Mouse (Mus musculus) layer of hippocampus, adult 2 months (tissue): ENCODE results near the gene Plcb4. TPM values are rescaled to one million over a fixed set of nuclear protein-coding genes. Genes with fewer than 3 reads are reported as not detected.

Experiments used
- DNase-seq, 2 experiments: peaks; one replicate each; pipeline ENCODE4 v3.0.0; 2022; ENCODE audit warnings: low spot score in 2 of 2
- H3K27ac ChIP-seq: fragments of 200-600 bp; 2 replicates; pipeline ENCODE4 v1.8.1; 2022
- H3K4me3 ChIP-seq: fragments of 200-600 bp; 2 replicates; pipeline ENCODE4 v1.8.1; 2022; ENCODE audit warnings: mild to moderate bottlenecking
- CTCF ChIP-seq: fragments of 200-600 bp; conservative IDR thresholded peaks from 2 replicates; pipeline ENCODE4 v1.8.1; 2022; ENCODE audit warnings: antibody characterized with exemption, mild to moderate bottlenecking, moderate library complexity
- total RNA-seq, 2 experiments: library from RNA; stranded (reverse); gene quantifications; 2 replicates each; pipeline ENCODE4 v1.2.3; 2021

The Plcb4 gene
- total RNA-seq, 2 experiments from 2014 or later, result 20.9 to 21.0 TPM

DNA sequence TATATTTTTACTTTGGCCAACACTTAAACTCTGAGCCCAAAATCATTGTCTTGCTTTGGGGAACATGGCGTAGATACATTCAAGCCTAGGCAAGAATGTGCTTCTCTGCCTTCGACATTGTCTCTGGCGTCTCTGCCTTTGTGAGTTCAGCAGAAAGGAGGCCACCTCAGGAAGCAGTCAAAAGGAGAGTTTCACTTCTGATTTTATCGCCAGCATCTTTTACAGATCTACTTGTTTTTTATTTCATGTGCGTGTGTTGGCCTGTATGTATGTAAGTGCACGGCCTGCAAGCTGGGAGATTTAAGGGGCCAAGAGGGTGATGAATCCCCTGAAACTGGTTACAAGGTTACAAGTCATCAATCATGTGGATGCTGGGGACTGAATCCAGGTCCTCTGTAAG, 6.8 kb upstream of the Plcb4 start:
- no peak for DNase-seq
- Histone ChIP-seq H3K27ac (no peak overlapping the region), H3K4me3 (no peak overlapping the region)
- no peak for TF ChIP-seq CTCF

DNA sequence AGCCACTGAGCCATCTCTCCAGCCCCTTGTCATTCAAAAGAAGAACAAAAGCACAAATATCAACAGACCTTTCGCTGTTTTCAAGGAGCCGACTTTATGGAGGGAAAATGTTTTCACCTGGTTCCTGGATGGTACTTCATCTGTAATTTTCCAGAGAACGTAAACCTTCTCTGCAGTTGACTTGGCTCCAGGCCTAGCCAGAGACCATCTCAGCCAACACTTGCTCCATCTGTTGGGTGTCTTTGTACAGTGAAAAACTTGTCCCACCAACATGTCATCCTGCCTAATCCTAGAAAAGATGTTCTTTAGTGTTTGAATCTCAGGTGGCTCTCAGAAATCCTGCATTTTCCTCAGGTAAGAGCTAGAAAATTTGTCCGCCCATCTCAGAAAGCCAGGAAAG, 6.4 kb upstream of the Plcb4 start:
- DNase-seq, result no peak
- no peak overlapping the region for H3K4me3 ChIP-seq

DNA sequence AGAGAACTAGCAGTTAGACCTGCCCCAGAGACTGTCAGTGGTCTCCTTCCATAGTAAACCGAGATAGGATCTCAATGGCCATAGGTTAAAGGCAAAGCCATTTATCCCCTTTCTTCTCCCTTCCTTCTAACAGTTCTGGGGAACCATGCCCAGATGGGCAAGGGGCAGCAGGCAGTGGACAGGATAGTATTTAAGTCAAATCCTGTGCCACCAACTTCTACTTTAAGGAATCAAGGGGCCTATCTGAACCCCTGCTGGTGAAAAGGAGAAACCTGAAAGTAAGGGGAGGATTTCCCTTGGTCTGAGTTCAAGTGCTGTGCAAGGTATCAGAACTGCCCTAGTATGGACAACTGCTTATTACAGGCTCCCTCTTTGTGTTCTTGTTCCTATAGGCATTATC, 2.9 kb upstream of the Plcb4 start:
- DNase-seq, result no peak
- Histone ChIP-seq H3K4me3 (no peak overlapping the region), H3K27ac (no peak overlapping the region)
- peak; percentile 12 for TF ChIP-seq CTCF

More for the DNA sequence above, 6.4 kb upstream of the Plcb4 start:
- H3K27ac ChIP-seq, result no peak overlapping the region
- TF ChIP-seq CTCF, result no peak

DNA sequence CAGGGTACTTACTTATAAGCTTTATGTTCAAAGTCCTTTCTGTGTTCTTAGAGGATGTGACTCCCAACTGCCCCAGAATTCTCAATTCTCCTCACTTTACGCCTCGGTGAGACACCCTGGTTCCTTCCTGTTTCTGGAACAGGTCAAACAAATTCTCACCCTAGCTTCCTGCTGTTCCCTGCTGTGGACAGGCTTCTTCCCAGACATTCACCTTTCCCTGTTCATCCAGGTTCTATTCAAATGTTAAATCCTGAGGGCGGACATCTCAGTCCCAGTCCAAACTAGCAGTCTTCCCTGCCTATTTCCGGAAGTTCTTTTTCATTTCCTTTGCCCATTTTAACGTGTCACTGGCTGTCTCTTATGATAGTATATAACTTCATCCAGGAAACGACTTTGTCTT, 2.2 kb upstream of the Plcb4 start:
- H3K4me3 ChIP-seq, result no peak overlapping the region
- DNase-seq, result no peak
- no peak overlapping the region for H3K27ac ChIP-seq
- TF ChIP-seq CTCF, result no peak

DNA sequence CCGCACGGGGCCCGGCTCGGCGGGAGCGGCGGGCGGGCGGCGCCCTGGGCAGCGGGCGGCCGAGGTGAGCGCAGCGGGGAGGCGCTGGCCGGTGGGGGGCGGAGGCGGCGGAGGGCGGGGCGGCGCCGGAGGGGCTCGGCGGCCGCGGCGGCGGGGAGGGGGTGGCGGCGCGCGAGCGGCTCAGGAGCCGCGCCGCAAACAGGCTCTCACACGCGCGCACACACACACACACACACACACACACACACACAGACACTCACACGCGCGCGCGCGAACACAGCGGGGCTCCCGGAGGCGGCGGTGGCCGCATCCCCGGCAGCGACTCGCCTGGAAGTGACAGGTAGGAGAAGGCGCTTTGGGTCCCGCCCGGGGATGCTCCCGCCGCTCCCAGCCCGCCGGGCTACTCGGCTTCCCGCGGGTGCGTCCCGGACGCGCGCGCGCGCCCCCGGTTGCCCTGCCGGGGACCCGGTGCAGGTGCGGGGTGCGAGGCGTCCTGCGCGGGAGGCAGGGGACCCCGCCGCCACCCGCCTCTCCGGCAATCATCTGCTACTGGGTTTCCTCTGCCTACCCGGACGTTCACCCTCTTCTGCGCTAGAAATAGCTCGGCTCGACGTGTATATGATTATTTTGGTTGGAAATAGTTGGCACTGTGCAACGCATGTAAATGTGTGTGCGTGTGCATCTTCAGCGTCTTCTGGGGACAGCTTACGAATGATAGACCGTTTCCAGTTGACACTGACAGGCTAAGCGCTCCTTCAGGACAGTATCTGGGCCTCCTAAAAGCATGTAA, 775 bp downstream of the Plcb4 start:
- TF ChIP-seq CTCF, result peak; percentile 35; the same call in 1 of the 2 replicates
- H3K27ac ChIP-seq, result peak overlapping the region; percentile 85

DNA sequence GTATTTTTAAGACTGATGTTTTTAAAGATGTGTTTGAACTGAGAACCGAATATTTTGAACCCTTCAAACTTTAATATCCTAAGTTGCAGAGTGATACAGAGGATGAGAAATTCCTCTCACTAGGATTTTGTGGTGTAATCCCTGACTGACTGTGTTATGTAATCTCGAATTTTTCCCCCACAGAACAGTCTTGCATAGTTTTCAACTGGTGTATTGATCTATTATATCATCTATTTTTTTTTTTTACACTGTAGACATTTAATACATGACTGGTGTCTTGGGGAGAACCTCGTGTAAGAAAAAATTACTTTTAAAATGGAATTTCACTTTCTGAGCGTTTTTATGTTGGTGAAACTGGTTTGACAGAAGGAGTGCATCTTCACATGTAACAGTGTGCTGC, 2.0 kb downstream of the Plcb4 start:
- TF ChIP-seq CTCF, result no peak
- Histone ChIP-seq H3K4me3 (no peak overlapping the region), H3K27ac (no peak overlapping the region)
- DNase-seq, result no peak

More for the DNA sequence above, 775 bp downstream of the Plcb4 start:
- H3K4me3 ChIP-seq, result peak overlapping the region; percentile 55
- peak in 1 of 2 experiments; percentile 12 for DNase-seq

DNA sequence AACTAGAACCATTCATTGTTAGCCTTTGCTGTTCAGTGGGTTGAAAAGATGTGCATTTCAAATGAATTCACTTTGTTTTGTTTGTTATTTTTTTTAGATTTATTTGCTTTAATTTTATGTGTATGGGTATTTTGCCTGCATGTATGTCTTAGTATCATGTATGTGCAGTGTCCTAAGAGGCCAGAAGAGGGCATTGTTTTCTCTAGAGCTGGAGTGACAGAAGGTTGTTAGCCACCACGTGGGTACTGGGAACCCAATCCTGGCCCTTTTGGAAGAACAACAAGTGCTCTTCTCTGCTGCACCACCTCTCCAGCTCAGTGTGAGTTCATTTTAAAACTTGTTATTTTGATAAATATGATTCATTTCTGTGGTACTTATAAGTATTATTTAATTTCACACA, 5.0 kb downstream of the Plcb4 start:
- H3K4me3 ChIP-seq, result no peak overlapping the region
- TF ChIP-seq CTCF, result peak; percentile 25
- no peak overlapping the region for H3K27ac ChIP-seq
- DNase-seq, result no peak

DNA sequence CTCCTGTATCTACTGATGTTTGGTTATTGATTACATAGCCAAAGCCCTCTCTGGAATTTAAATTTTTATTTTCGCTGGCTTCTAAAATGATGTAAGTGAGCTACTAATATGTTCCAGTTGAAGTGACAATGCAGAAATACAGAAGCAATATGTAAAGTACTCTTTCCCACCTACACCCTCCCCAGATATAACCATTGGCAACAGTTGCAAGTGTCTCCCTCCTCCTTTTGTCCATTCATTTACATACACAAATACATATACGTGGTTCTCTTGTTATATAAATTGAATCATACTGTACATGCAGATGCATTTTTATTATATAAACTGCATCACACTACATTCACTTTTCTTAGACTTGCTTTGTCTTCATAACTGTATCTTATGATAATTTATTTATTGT, 8.7 kb downstream of the Plcb4 start:
- DNase-seq, result no peak
- no peak overlapping the region for H3K4me3 ChIP-seq

DNA sequence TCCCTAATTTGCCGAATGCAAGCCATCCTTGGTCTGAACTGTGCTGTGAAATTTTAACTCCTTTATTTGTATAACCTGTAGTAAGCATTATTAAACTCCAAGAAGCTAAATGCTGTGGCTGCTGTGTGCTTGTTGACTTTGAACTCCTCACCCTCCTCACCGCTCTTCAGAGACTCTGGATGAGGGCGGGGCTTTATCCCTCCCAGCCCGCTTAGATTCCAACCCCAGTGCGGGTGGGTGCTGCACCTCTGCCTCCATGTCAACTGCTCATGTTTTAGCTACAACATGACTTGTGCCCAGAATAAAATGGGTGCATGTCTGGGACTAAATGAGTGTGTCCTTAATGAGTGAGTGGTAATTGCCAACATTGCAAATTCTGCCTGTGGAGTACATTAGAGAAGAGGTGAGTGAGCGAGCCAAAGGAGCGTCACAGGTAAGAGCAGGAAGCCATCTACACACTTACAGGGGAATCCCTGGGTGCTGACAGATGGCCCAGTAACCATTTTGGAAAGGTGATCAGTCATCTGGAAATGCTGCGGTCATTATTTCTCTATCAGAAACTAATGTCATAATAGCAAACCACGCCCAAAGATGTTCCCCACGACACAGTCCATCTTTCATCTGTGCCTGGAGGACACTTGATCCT, 13.8 kb downstream of the Plcb4 start:
- no peak for TF ChIP-seq CTCF
- DNase-seq, result no peak

More for the DNA sequence above, 8.7 kb downstream of the Plcb4 start:
- no peak overlapping the region for H3K27ac ChIP-seq
- no peak for TF ChIP-seq CTCF

DNA sequence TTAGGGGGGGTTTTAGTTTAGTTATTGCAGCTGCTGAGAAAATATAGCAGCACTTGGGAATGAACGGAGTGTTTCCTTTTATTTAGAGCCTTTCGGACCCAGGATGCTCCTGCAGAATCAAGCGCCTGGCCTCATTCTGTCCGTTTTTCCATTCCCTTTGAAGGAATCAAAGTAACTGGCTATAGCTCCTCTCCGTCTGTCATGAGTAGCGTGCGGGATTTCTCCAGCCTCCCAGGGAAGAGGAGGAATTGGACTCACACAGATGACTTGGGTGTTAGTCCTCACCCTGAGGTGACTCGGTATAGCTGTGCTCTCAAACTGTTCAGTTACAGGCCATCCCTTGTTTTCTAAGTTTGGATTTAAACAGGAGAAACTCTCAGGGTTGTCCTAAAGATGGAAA, 14.8 kb downstream of the Plcb4 start:
- TF ChIP-seq CTCF, result no peak
- DNase-seq, result no peak
- no peak overlapping the region for H3K4me3 ChIP-seq
- no peak overlapping the region for H3K27ac ChIP-seq

More for the DNA sequence above, 13.8 kb downstream of the Plcb4 start:
- H3K27ac ChIP-seq, result no peak overlapping the region
- H3K4me3 ChIP-seq, result no peak overlapping the region

DNA sequence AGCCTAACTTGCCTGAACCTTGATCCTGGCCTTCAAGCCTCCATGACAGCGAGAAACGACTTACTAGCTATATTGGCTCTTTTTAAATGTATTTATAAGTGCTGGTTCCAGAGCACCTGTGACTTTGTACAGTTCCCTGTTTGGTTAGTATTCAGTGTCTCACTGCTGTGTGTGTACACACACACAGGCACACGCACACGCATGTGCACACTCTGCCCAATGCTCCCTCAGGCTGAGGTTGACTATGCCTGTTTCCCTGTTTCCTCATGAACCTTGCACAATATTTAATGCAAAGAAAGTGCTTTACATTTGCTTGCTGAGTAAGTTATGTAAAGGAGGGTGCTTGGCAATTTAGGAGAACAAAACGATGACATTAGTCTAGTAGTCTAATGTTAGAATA, 16.5 kb downstream of the Plcb4 start:
- Histone ChIP-seq H3K27ac (no peak overlapping the region), H3K4me3 (no peak overlapping the region)
- no peak for DNase-seq
- no peak for TF ChIP-seq CTCF

DNA sequence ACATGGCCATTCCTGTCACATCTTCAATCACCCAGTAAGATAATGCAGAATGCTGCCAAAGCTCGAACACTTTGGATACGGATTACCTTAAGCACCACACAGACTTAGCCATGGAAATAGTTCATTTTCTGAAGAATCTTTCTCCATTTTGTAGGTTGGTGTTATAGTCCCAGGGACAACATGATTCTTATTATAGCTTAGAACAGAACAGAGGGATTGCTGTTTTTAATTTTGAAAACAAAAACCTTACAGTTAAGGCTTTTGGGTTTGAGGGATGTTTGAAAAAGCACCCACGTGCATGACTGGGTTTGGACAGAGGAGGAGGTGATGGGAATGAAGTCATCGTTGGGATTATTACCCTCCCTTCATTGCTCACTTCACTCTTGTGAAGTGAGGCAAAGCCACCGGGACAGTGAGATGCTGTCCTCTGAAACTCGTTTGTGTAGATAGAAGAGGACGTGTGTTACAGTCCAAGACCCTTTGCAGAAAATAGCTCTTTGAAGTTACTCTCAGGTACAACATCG, 18.2 kb downstream of the Plcb4 start:
- TF ChIP-seq CTCF, result no peak
- no peak for DNase-seq
- Histone ChIP-seq H3K27ac (no peak overlapping the region), H3K4me3 (no peak overlapping the region)

DNA sequence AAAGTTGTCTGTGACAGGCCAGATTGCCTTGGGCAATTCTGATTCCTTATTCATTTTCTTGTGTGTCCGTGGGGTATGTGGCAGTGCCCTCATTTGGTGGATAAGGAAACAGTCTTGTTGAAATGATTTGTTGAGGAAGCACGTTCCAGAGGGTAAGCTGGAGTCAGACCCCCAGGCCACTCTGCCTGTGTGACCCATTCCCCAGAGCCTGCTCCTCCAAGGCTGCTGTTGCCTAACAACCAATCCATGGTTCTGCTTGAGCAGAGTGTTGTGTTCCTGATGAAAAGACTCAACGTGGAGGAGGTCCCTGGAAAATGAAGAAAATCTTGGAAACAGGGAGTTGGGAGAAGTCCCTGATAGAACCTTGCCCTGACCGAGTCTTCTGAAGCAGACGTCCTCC, 18.8 kb downstream of the Plcb4 start:
- H3K27ac ChIP-seq, result no peak overlapping the region
- no peak for TF ChIP-seq CTCF
- H3K4me3 ChIP-seq, result no peak overlapping the region
- no peak for DNase-seq
